Mouse (Mus musculus) liver, embryonic 14.5 days (tissue): ENCODE results near the gene Cmip.

Source experiments
- CTCF ChIP-seq: IDR thresholded peaks from 2 replicates; pipeline ENCODE4 v1.5.1; 2016; ENCODE audit warnings: antibody characterized with exemption, low read depth, control low read depth
- EP300 ChIP-seq: IDR thresholded peaks from 2 replicates; pipeline ENCODE4 v1.6.1; 2016; ENCODE audit warnings: antibody characterized with exemption, low read depth

- TF ChIP-seq CTCF: no peak
- TF ChIP-seq EP300: no peak
These were observed 68.0 kb downstream of the Cmip start for GRCm38 (mm10) chr8:117324821-117325220.
